Mouse (Mus musculus) spleen, embryonic (tissue): ENCODE measurements around the gene Tppp2.

Source experiments
- CTCF ChIA-PET: fragments of 350-600 bp; sonication (Branson Sonifier 250); formaldehyde crosslinking; loops from one replicate; lab custom pipeline; 2022; lab: Charles Lee

Gene Tppp2

DNA sequence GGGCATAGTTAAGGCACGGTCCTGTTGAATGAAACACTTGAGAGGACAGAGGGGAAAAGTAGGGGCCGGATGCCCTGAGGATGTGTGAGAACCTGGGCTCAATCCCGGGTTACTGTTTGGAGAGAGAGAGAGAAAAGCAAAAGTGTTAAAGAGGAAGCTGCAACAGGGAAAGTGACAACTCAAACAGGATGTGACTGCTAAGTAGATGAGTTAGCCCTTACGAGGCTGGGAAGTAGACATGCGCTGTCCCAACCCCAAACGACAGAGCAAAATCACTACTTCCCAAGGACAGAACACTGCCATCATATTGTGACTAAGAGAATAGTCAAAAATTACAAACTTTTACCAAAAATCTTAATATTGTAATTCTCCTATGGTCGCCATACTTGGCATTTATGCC is 24.0 kb downstream of the Tppp2 start:
- CTCF ChIA-PET = no interaction called here

DNA sequence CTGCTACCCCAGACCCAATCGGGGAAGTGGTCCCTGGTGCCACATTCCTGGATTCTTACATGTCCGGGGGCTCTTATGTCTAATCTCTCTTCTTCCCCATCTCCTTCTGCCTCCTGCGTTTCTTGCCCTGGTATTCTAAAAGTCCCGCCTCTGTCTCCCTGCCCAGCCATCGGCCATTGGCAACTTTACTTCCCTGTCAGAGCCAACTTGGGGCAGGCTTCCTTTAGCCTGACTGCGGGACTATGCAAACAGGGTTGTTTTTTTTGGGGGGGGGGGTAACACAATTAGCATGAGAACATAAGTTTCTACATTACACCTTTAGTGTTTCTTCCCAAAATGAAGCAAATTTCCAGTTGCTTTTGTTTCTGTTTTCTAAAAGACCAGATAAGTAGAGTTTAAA is 25.1 kb downstream of the Tppp2 start:
- CTCF ChIA-PET = no interaction called here

DNA sequence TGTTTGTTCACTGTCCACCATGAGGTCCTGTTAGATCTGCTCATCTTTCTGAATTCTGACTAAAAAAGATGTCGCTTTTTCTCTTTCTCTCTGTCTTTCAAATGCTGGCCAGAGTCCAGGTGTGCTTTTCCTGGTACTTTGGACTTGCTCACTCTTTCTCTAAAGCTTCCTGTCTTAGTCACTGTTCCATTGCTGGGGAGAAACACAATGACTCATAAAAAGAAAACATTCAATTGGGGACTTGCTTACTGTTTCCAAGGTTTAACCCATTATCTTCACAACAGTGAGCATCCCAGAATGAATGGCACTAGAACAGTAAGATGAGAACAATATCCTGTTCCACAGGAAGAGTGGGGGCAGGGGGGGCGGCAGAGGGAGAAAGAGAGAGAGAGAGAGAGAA is 42.1 kb downstream of the Tppp2 start:
- CTCF ChIA-PET = no interaction called here

DNA sequence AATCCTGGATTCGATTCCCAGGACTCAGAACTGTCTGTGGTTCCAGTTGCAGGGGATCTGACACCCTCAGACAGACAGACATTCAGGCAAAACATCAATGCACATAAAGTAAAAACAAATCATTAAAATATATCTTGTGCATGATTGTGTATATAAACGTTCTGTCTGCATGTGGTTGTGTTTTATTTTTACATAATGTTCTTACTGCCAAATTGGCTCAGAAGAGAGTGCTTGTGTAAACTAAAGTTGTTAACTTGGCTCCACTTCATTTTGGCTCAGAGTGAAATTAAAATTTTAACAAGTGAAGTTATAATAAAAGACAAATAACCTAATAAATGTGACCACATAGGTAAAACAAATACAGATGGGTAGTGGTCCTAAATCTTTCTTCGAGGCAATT is 49.2 kb downstream of the Tppp2 start:
- CTCF ChIA-PET = no interaction called here
